Mouse (Mus musculus) spleen, adult 12 weeks (tissue): ENCODE measurements around the gene Csn3.

Experiments
- DNase-seq: peaks from one replicate; pipeline ENCODE4 v3.0.0; 2022; ENCODE audit warnings: low spot score

The Csn3 gene

GRCm38 (mm10) chr5:87925372-87925771, at the start of gene Csn3:
Gene Csn3, plus strand, starts transcription at chr5:87925579.
- no peak for DNase-seq

GRCm38 (mm10) chr5:87884729-87885128, 40.6 kb upstream of the Csn3 start, which contains the start of gene Odam:
Gene Odam, plus strand, starts transcription at chr5:87885029.
- no peak for DNase-seq

- DNase-seq, result no peak
Measured at GRCm38 (mm10) chr5:87931603-87932002, 6.2 kb downstream of the Csn3 start.

GRCm38 (mm10) chr5:87940752-87941151, 15.4 kb downstream of the Csn3 start:
- no peak for DNase-seq

- no peak for DNase-seq
Measured at GRCm38 (mm10) chr5:87942515-87942914, 17.1 kb downstream of the Csn3 start.

- DNase-seq, result no peak
Measured at GRCm38 (mm10) chr5:87951836-87952235, 26.5 kb downstream of the Csn3 start.

- DNase-seq, result no peak
Measured at GRCm38 (mm10) chr5:87969201-87969600, 43.8 kb downstream of the Csn3 start, which contains the start of the genes 2310003L06Rik and Gm28434. Gene 2310003L06Rik, plus strand, starts transcription at chr5:87969459. Gene Gm28434, plus strand, starts transcription at chr5:87969517.

GRCm38 (mm10) chr5:87979139-87979538, 53.8 kb downstream of the Csn3 start, which contains the start of gene Cabs1:
Gene Cabs1, plus strand, starts transcription at chr5:87979439.
- no peak for DNase-seq
